Mouse (Mus musculus) right cerebral cortex, adult 18-20 months (tissue): ENCODE measurements at regions not wholly inside any gene's neighbourhood (a gene's known extent, or its start where the extent isn't known, plus 50 kb on each side); places are given as distances from the start of the nearest gene placed in this dataset.

Experiments
- DNase-seq: peaks from one replicate; pipeline ENCODE4 v3.0.0; 2022; ENCODE audit warnings: mixed read lengths

DNA sequence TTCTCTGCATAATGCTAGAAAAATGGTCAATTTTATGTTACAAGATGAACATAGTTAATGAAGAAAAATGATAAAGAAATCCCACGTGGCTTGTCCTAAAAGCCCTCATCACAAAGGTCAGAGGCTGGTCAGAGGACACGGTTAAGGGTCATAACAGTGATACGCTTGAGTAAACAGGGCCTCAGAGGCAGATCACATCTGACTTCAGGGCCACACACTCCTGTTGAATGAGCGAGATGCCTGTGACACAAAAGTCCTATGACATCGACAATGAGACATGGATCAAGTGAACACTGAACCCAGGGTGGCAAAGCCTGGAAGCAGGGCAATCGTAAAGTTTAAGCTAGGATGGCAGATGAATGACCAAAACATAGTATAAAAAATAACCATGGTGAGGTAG, 61.0 kb upstream of the Gm6993 start:
- no peak for DNase-seq

DNA sequence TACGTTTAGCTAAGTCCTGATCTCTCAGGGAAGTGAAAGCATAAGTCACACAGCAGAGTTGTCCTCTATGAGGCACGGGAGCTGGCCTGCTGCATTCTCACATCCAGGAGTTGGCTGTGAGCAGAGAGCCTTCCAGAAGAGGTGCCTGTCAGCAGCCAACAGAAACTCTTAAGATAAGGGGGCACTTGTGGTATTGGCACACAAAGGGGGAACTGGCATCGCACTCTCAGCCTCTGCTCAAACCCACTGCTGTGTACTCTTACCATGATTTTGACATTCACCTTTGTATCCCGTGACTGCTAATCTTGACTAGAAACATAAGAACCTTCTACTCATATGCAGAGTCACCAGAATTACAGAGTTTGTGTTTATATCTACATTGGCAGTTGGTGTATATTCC, 56.9 kb upstream of the Gm6993 start:
- no peak for DNase-seq

DNA sequence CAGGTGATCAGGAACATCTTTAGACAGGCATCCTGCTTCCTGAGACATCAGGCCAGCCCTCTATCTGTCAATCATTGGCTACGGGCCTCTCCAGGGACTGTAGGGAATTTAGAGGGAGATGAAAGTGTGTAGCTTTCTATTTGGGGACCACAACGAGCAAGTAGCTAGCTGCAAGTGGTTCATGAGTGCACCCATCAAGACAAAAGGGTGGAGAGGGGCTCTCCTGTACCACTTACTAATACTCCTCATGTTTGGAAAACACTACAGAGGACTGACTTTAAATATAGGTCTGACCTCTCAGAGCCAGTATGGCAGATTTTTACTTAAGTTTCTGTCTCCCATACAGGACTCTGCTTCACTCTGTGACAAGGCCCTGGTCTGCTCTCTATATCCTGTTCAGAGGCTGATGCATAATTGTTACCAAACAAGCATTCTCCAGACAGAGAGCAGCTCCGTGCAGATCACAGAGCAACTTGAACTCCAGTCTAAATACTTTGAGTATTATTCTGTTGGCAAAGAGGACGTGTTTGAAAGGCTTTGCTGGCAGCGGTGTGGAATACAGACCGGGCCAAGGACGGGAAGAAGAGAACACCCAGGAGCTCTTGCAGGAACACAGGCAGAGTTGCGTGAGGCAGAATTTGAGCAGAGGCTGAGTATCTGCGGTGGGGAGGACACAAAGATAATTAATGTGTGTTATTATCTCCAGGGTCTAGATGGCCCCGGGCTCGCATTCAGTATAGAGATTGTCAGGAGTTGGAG, 56.2 kb upstream of the Gm6993 start:
- no peak for DNase-seq

DNA sequence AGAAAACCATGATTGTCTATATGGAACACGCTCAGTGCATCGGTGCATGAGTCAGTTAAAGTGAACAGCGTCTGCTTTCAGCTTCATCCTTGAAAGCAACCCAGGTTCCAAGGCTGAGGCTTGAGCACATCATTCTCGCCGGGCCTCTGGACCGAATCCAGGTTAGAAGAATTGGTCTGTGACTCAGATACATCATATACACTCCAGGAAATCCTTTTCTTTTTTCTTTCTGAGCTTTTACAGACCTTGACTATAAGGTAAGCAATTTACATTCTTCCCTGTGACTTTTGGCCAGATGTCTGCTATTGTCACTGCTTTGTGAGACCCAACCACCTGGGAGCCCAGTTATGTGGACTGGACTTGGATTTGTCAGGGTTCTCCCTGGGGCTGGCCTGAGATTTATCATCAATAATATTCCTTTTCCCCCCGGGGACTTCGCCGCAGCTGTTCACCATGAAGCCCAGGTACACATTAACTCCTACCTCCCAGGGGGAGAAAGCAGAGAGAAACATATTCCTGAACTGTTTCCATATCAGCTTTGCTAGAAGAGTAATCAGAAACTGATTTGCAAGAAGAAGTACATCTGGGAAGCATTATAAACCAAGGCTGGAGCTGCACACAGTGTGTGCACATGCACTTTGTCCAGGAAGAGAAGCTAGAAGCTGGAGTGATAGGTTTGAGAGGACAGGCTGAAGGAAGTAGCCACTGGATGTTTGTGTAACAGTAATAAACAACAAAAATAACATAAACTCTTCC, 55.2 kb upstream of the Gm6993 start:
- DNase-seq = no peak

DNA sequence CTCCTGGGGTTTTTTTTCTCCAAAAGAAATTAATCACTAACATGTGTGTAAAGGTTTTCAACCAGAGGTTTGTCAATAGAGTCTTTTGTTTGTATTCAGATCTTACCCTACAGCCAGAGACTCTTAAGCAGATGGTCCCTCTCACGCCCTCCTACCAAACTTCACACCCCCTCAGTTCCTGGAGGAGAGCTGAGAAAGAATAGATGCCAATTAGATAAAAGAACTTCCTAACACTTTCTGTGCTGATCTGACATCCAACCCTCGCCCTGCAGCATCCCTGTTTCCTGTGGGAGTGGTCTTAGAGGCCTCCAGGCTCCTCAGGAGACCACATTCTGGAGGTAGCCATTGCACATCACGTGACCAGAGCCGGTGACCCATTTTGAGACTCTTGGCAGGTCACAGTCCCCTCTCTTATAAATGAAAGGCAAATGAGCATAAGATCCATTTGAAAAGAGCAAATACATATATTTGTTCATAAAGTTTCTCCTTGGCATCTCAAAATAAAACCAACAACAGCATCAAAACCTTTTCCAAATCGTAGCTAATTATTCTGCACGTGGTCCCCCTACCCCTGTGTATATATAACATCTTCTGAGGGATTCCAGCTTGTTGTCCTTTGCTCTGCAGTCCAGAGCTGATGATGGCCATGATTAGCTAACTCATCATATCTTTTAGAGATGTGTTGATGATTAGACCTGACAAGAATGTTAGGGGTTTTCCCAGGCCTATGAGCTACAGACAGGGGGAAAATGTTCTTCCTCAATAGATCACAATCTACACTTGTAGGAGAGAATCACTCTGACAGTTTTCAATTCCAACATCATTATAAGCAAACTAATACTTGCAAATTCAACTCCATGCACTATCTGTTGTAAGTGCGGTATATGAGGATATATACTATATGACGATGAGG, 54.4 kb upstream of the Gm6993 start:
- DNase-seq = peak; percentile 9

DNA sequence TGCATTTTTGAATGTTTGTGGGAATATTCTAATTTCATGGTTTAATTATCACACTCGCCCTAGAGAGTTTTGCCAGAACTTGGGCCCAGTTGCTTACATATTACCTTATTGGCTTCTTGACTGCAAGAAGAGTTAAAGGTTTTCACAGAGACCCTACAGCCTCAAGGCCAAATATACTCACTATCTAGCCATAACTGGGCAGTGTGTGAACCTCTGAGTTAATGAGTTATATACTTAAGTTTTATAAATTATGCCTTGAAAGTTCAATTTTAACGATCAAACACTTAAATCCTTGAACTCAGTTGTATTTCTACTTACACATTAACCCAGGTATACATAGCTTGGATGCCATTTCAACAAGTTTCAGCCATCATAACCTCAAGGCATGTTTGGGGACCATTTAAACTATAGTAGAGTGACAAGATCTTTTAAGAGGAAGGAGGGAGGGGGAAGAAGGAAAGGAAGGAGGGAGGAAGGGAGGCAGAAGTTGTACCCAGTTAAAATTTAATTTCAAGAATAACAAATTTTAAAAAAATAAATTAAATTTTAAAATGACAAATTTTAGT, 52.5 kb upstream of the Gm6993 start:
- DNase-seq = no peak

DNA sequence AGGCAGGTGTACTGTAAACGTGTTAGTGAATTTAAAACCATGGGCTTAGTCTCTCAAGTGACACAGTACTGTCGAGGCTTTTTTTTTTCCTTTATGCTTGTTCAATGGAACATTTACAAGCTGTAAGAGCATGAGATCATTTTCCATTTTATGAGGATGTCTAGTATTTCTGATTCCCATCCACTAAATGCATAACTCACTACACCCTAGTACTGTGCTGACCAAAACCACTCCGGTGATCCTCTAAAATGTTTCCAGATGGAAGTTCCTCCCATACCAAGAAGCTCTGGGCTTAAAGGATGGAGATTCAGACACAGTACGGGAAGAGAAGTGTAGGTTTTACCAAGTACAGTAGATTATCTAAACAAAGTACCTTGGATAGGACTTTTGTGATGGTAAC, 50.3 kb upstream of the Gm6993 start:
- no peak for DNase-seq
